Mouse (Mus musculus) heart, embryonic 12.5 days (tissue): ENCODE results near the gene Plekhb2. TPM values are rescaled to one million over a fixed set of nuclear protein-coding genes. Genes with fewer than 3 reads are reported as not detected.

ENCODE experiments used
- ATAC-seq: fragments of 200-750 bp; cut with Nextera tagmentation; 2 replicates; pipeline ENCODE4 v1.8.0; 2017; ENCODE audit warnings: moderate TSS enrichment, moderate library complexity; ENCODE audit not compliant: insufficient number of reproducible peaks, low FRiP score
- H3K27ac ChIP-seq: fragments of 300-500 bp; sonication (generic); 2 replicates; pipeline ENCODE4 v1.5.1; 2016; ENCODE audit warnings: mild to moderate bottlenecking, moderate library complexity; ENCODE audit not compliant: poor library complexity, severe bottlenecking
- H3K27me3 ChIP-seq: fragments of 300-500 bp; sonication (generic); replicated peaks from 2 replicates; pipeline ENCODE4 v1.6.1; 2016; ENCODE audit warnings: mild to moderate bottlenecking, moderate library complexity
- H3K36me3 ChIP-seq: fragments of 300-500 bp; sonication (generic); 2 replicates; pipeline ENCODE4 v1.6.1; 2016; ENCODE audit warnings: mild to moderate bottlenecking, moderate library complexity
- H3K4me1 ChIP-seq: fragments of 300-500 bp; sonication (generic); replicated peaks from 2 replicates; pipeline ENCODE4 v1.6.1; 2016; ENCODE audit warnings: mild to moderate bottlenecking
- H3K4me2 ChIP-seq: fragments of 300-500 bp; sonication (generic); 2 replicates; pipeline ENCODE4 v1.6.1; 2016; ENCODE audit warnings: mild to moderate bottlenecking, moderate library complexity
- H3K4me3 ChIP-seq: fragments of 300-500 bp; sonication (generic); 2 replicates; pipeline ENCODE4 v1.5.1; 2016; ENCODE audit warnings: mild to moderate bottlenecking
- H3K9ac ChIP-seq: fragments of 300-500 bp; sonication (generic); 2 replicates; pipeline ENCODE4 v1.6.1; 2016; ENCODE audit warnings: mild to moderate bottlenecking, moderate library complexity
- H3K9me3 ChIP-seq: fragments of 300-500 bp; sonication (generic); replicated peaks from 2 replicates; pipeline ENCODE4 v1.6.1; 2016; ENCODE audit warnings: mild to moderate bottlenecking, moderate library complexity
- WGBS: fragments of 180-500 bp; shearing (Covaris S2); methylation state at CpG from one replicate; pipeline ENCODE4 v1.1.7; 2016; 5-methylcytosine and 5-hydroxymethylcytosine counted together
- polyA plus RNA-seq: library from polyadenylated mRNA; unstranded; fragments of >200 nt; fragmentation: Nextera tagmentation; extraction: Ambion mirVana; gene quantifications from 2 replicates; pipeline ENCODE4 v1.2.1, GENCODE M21; 2016

Plekhb2 gene
- polyA plus RNA-seq, 1 experiment from 2014 or later: 67.3 TPM

- H3K9ac ChIP-seq: no peak overlapping the region
- no peaks in the 10 kb centered on the region for H3K9me3 ChIP-seq
- no peak overlapping the region for H3K4me3 ChIP-seq
- H3K36me3 ChIP-seq: peaks cover 94% of the 10 kb centered on the region
- H3K27me3 ChIP-seq: no peaks in the 10 kb centered on the region
- peaks cover 9% of the 10 kb centered on the region for H3K4me1 ChIP-seq
- no peak for ATAC-seq
- no peak overlapping the region for H3K27ac ChIP-seq
- no peak overlapping the region for H3K4me2 ChIP-seq
- WGBS: 92% methylated on average over 6 of the region's 6 CpGs
These were observed 33.9 kb upstream of the Plekhb2 start for GRCm38 (mm10) chr1:34815843-34816242.

GRCm38 (mm10) chr1:34819225-34819910 lies 30.4 kb upstream of the Plekhb2 start:
- Histone ChIP-seq H3K4me3 (no peak overlapping the region), H3K27ac (no peak overlapping the region), H3K9ac (no peak overlapping the region), H3K4me1 (peaks cover 16% of the 10 kb centered on the region), H3K27me3 (no peaks in the 10 kb centered on the region), H3K36me3 (peaks cover 92% of the 10 kb centered on the region), H3K9me3 (no peaks in the 10 kb centered on the region), H3K4me2 (no peak overlapping the region)
- ATAC-seq: no peak
- 84% methylated on average over 6 of the region's 6 CpGs for WGBS

GRCm38 (mm10) chr1:34821411-34821810 lies 28.4 kb upstream of the Plekhb2 start:
- Histone ChIP-seq H3K27ac (no peak overlapping the region), H3K36me3 (peaks cover 84% of the 10 kb centered on the region), H3K9ac (no peak overlapping the region), H3K27me3 (no peaks in the 10 kb centered on the region), H3K4me1 (peaks cover 20% of the 10 kb centered on the region), H3K4me2 (no peak overlapping the region), H3K4me3 (no peak overlapping the region), H3K9me3 (no peaks in the 10 kb centered on the region)
- ATAC-seq: no peak
- WGBS: 92% methylated on average over 2 of the region's 2 CpGs

- Histone ChIP-seq H3K27ac (no peak overlapping the region), H3K4me1 (peaks cover 24% of the 10 kb centered on the region), H3K27me3 (no peaks in the 10 kb centered on the region), H3K9me3 (no peaks in the 10 kb centered on the region), H3K9ac (no peak overlapping the region), H3K4me2 (no peak overlapping the region), H3K4me3 (no peak overlapping the region), H3K36me3 (peaks cover 84% of the 10 kb centered on the region)
- no peak for ATAC-seq
- 94% methylated on average over 7 of the region's 7 CpGs for WGBS
These were observed 27.8 kb upstream of the Plekhb2 start for GRCm38 (mm10) chr1:34822003-34822402.

- Histone ChIP-seq H3K27ac (0 out of 2 replicates have a peak overlapping the region, but pooled peaks have one; percentile 15), H3K9ac (no peak overlapping the region), H3K27me3 (no peaks in the 10 kb centered on the region), H3K4me2 (no peak overlapping the region), H3K36me3 (peaks cover 84% of the 10 kb centered on the region), H3K4me1 (peaks cover 24% of the 10 kb centered on the region), H3K4me3 (no peak overlapping the region), H3K9me3 (no peaks in the 10 kb centered on the region)
- no peak for ATAC-seq
- 93% methylated on average over 7 of the region's 7 CpGs for WGBS
These were observed 27.0 kb upstream of the Plekhb2 start for GRCm38 (mm10) chr1:34822746-34823145.

GRCm38 (mm10) chr1:34823353-34823752 lies 26.4 kb upstream of the Plekhb2 start:
- peaks cover 24% of the 10 kb centered on the region for H3K4me1 ChIP-seq
- H3K36me3 ChIP-seq: peaks cover 83% of the 10 kb centered on the region
- 90% methylated on average over 6 of the region's 6 CpGs for WGBS

GRCm38 (mm10) chr1:34824208-34824607 lies 25.6 kb upstream of the Plekhb2 start:
- peaks cover 25% of the 10 kb centered on the region for H3K4me1 ChIP-seq
- WGBS: 82% methylated on average over 8 of the region's 8 CpGs
- no peak for ATAC-seq

More at GRCm38 (mm10) chr1:34823353-34823752, 26.4 kb upstream of the Plekhb2 start:
- Histone ChIP-seq H3K27ac (0 out of 2 replicates have a peak overlapping the region, but pooled peaks have one; percentile 15), H3K4me3 (no peak overlapping the region), H3K9me3 (no peaks in the 10 kb centered on the region), H3K9ac (no peak overlapping the region), H3K4me2 (no peak overlapping the region), H3K27me3 (no peaks in the 10 kb centered on the region)
- ATAC-seq: no peak

GRCm38 (mm10) chr1:34825909-34826308 lies 23.9 kb upstream of the Plekhb2 start:
- no peak overlapping the region for H3K4me3 ChIP-seq
- H3K36me3 ChIP-seq: peaks cover 74% of the 10 kb centered on the region
- H3K27me3 ChIP-seq: no peaks in the 10 kb centered on the region
- no peak for ATAC-seq
- H3K9me3 ChIP-seq: no peaks in the 10 kb centered on the region
- no peak overlapping the region for H3K4me2 ChIP-seq
- no peak overlapping the region for H3K9ac ChIP-seq
- H3K4me1 ChIP-seq: peaks cover 24% of the 10 kb centered on the region
- WGBS: 80% methylated on average over 9 of the region's 9 CpGs
- H3K27ac ChIP-seq: no peak overlapping the region

More at GRCm38 (mm10) chr1:34824208-34824607, 25.6 kb upstream of the Plekhb2 start:
- Histone ChIP-seq H3K27me3 (no peaks in the 10 kb centered on the region), H3K9me3 (no peaks in the 10 kb centered on the region), H3K36me3 (peaks cover 81% of the 10 kb centered on the region), H3K27ac (no peak overlapping the region), H3K4me2 (no peak overlapping the region), H3K9ac (no peak overlapping the region), H3K4me3 (no peak overlapping the region)

- Histone ChIP-seq H3K4me3 (no peak overlapping the region), H3K4me1 (peaks cover 41% of the 10 kb centered on the region), H3K9ac (no peak overlapping the region), H3K27ac (no peak overlapping the region), H3K9me3 (no peaks in the 10 kb centered on the region), H3K36me3 (peaks cover 63% of the 10 kb centered on the region), H3K4me2 (no peak overlapping the region), H3K27me3 (no peaks in the 10 kb centered on the region)
- WGBS: 83% methylated on average over 7 of the region's 7 CpGs
- no peak for ATAC-seq
These were observed 21.9 kb upstream of the Plekhb2 start for GRCm38 (mm10) chr1:34827900-34828299.

- no peak overlapping the region for H3K27ac ChIP-seq
- H3K9ac ChIP-seq: no peak overlapping the region
- no peak overlapping the region for H3K4me2 ChIP-seq
- ATAC-seq: no peak
- peaks cover 49% of the 10 kb centered on the region for H3K4me1 ChIP-seq
- H3K36me3 ChIP-seq: peaks cover 60% of the 10 kb centered on the region
- 87% methylated on average over 5 of the region's 5 CpGs for WGBS
- no peaks in the 10 kb centered on the region for H3K27me3 ChIP-seq
- no peak overlapping the region for H3K4me3 ChIP-seq
- H3K9me3 ChIP-seq: no peaks in the 10 kb centered on the region
These were observed 21.1 kb upstream of the Plekhb2 start for GRCm38 (mm10) chr1:34828528-34829294.

GRCm38 (mm10) chr1:34830934-34831333 lies 18.8 kb upstream of the Plekhb2 start:
- Histone ChIP-seq H3K36me3 (peaks cover 65% of the 10 kb centered on the region), H3K9me3 (no peaks in the 10 kb centered on the region), H3K27me3 (no peaks in the 10 kb centered on the region), H3K4me3 (no peak overlapping the region), H3K9ac (no peak overlapping the region), H3K27ac (no peak overlapping the region), H3K4me2 (no peak overlapping the region), H3K4me1 (peaks cover 54% of the 10 kb centered on the region)
- WGBS: 69% methylated on average over 2 of the region's 2 CpGs
- no peak for ATAC-seq
